Mouse (Mus musculus) layer of hippocampus, postnatal 14 days (tissue): ENCODE results near the gene Parm1. TPM values are rescaled to one million over a fixed set of nuclear protein-coding genes. Genes with fewer than 3 reads are reported as not detected.

Experiments
- DNase-seq, 2 experiments: peaks; one replicate each; pipeline ENCODE4 v3.0.0; 2021 to 2022; ENCODE audit warnings: low spot score in 2 of 2, mixed read lengths in 1 of 2
- total RNA-seq, 2 experiments: library from RNA; stranded (reverse); gene quantifications; 2 replicates each; pipeline ENCODE4 v1.2.3; 2021

Gene Parm1
- total RNA-seq, 2 experiments from 2014 or later = 27.7 to 31.3 TPM

DNA sequence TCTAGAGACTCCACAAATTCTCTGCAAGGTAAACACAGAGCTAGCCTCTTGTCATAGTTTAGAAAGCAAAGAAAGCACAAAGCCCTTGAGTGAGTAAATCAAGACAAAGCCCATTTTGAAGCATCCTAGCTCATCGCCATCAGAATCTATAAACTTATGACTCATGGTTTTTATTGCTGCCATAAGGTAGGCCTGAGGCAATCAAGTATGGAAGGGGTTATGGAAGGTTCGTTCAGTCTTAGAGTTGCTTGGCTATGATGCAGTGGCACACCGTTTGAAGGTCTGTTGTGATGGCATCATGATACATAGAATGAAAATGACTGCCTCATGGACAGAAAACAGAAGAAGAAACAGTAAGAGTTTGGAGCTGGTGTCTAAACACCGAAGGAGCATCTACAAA lies 133.9 kb downstream of the Parm1 start:
- no peak for DNase-seq

DNA sequence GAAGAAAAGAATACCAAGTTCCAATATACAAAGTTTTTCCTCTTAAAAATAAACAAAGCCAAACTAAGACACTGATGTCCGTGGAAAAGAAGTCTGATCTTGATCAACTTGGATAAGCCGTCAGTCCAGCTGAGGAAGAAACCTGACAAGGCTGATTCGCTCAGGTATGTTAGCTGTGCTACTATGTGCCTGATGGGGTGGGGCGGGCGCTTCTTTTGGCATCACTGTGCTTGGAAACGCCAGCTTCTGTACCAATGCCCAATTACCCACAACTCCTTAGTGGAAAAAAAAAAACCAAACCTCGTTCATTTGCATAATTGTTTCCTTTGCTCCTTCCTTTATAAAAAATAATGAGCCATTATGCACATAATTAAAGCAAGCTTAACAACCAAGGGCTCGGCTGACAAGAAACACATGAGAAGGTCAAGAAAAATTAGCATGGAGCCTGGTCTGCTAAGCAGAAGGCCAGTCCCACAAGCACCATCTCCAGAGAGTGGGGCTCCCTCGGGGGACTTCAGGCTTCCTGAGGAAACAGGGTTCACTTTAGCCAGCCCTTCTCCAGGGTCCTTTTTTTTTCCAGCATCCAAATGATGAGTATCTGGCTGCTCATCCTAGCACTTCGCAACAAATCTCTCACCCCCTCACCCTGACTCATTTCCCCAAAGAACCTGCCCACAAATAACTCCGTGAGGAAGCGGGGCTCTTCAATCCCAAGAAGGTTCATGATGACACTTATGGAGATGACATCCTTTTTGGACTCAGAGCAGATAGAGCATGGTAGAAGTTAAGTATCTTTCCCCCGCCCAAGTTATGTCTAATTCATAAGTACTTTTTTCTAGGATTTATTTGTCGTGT lies 135.9 kb downstream of the Parm1 start:
- DNase-seq = no peak

DNA sequence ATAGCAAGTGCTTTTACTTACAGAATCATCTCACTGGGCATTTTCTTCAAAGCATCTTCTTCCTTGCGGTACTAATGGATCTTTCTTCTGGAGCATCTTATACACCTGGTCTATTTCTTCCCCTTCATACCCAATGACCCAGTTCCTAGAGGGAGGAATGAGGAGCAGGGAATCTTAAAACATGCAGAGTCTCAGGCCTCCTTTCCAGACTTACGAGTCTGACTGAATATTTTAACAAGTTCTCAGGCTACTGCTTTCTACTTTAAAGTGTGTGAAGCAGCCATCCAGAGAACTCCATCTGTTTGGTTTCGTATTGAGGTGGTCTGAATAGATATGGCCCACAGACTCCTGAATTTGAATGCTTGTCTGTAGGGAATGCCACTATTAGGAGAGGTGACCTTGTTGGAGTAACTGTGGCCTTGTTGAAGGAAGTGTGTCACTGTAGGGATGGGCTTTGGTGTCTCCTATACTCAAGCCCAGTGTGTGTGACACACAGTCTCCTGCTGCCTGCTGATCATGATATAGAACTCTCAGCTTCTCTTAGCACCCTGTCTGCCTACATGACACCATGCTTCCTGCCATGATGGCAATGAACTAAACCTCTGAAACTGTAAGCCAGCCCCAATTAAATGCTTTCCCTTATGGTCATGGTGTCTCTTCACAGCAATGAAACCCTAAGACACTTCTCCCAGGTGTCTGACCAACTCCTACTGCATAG lies 137.1 kb downstream of the Parm1 start:
- DNase-seq = no peak

DNA sequence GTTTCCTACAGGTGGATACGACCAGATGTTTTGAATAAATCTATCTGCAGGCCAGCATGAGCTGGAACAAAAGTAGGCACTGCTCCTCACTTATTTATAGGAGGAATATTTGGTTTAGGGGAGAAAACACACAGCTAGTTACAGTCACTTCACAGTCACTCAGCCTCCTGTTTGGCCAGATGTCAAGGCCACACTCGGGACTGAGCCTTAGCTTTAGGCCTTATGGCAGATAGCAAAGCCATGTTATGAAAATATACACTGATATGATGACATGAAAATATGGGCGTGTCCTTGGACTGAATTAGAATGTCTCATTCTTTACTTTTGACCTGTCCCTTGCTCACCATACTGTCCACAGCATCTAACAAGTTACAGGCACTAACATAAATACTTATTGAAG lies 137.8 kb downstream of the Parm1 start:
- no peak for DNase-seq

DNA sequence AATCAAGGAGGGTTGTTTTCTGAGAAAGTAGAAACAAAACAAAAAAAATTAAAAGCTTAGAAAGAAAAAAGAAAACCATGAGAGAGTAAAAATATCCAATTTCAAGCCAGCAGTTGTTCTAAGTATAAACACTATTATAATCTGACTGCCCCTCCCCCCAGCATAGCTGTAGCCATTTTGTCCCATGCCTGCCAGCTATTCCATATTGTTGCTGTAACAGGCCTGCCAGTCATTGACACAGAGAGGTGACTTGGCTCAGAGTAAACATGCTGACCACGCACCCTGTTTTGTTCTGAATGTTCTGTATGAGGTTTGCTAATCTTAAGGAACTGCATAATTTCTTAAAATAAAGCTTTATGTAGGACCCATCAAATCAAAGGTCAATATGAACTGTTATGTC lies 145.3 kb downstream of the Parm1 start:
- DNase-seq = no peak

DNA sequence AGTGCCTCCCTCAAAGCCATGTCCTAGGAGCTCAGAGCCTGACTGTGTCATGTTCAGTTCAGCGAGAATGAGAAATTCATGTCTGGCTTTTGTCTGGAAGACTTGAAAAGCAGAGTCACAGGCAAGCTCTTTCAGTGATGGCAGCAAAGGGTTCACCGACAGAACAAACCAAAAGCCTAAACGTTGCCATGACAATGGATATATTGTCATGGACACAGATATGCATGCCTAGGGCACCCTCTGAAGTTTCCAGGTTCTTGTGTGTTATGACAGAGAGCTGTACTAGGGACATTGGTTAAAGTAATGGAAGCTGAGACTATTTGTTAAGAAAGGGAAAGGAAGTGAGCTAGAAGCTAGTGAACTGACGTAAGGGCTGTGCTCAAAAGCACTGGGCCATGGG lies 149.7 kb downstream of the Parm1 start:
- no peak for DNase-seq

DNA sequence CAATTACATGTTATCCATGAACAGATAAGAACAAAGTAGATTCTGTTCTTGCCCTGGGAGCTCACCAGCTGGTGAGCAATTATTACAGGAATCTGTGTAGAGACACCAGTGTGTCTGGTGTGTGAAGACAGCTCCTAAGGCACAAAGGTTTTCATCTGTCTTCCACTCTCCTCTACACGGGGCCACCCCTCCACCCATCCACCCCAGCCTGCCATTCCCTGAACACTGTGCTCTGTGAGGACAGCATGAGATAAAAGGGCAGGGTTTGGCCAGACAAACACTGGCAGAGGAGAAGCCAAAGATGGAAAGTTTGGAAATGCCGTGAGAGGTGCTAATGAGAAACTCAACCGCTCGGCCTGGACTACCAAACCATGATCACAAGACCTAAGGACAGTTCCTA lies 151.8 kb downstream of the Parm1 start:
- no peak for DNase-seq

Other genes starting within 250 kb of the Parm1 start
- gene Btc, start 114.6 kb upstream of the Parm1 start, total RNA-seq = under 1 TPM; 0.37 to 0.62 TPM